Mouse (Mus musculus): ENCODE results near the gene Slc22a18. TPM values are rescaled to one million over a fixed set of nuclear protein-coding genes. Genes with fewer than 3 reads are reported as not detected.

Slc22a18 gene
- total and polyA plus RNA-seq, 3 experiments, result 5.8 to 19.8 TPM; not detected in 1

DNA sequence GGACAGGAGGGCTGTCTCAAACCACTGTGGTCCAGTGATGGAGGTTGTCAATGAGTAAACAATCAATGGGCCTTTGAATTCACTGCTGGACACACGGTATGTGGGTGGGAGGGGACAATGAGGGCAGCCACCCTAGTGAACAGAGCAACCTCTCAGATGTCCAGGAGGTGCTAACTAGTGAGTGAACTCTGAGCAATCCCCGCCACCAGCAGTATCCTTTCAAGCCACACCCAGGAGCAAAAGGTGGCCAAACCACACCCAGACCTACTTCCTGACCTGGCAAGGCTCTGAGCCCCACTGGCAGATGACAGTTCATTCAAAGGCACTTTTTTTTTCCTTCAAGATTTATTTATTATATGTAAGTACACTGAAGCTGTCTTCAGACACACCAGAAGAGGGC, 27.4 kb downstream of the Slc22a18 start:
- Histone ChIP-seq H3K79me2 (ENCODE audit: control insufficient read depth, insufficient read depth, low read length, poor library complexity) (peaks cover 10% of the 10 kb centered on the region), H3K27me3 (ENCODE audit: control insufficient read depth in 1 of 2, insufficient read depth in 2 of 2, low read length in 2 of 2) (no peaks in the 10 kb centered on the region), H3K4me3 (ENCODE audit: control insufficient read depth in 1 of 2, insufficient read depth in 1 of 2, low read depth in 2 of 2, low read length in 2 of 2) (peak overlapping the region; percentile 78 to 91; a peak in 3 of 4 replicates), H3K9ac (ENCODE audit: control insufficient read depth, low read depth, low read length, poor library complexity, severe bottlenecking) (peak overlapping the region; percentile 85), H3K4me1 (ENCODE audit: control insufficient read depth in 1 of 2, insufficient read depth in 2 of 2, low read length in 2 of 2) (peaks cover 12 to 28% of the 10 kb centered on the region in 2 experiments), H3K9me3 (replicated peaks; ENCODE audit: insufficient read depth, low read length) (no peaks in the 10 kb centered on the region), H3K36me3 (ENCODE audit: control insufficient read depth in 1 of 2, insufficient read depth in 2 of 2, low read length in 2 of 2) (peaks cover 0 to 16% of the 10 kb centered on the region in 2 experiments; a peak in 2 of 4 replicates), H3K27ac (ENCODE audit: control insufficient read depth, low read depth, low read length) (peak overlapping the region; percentile 84; the same call in 1 of the 2 replicates)
- DNase-seq (ENCODE audit: low read depth, low spot score), result peak; percentile 81
- TF ChIP-seq MAX (IDR thresholded peaks at IDR 0.05; ENCODE audit: low read length) (no peak), TAL1 (IDR thresholded peaks at IDR 0.05; ENCODE audit: low read length) (no peak), E2F4 (IDR thresholded peaks at IDR 0.05; ENCODE audit: borderline replicate concordance, low read depth, low read length) (no peak), RCOR1 (IDR thresholded peaks at IDR 0.05; ENCODE audit: low read depth, low read length) (no peak), BHLHE40 (IDR thresholded peaks at IDR 0.05; ENCODE audit: borderline replicate concordance, low read depth, low read length) (no peak), POLR2AphosphoS2 (IDR thresholded peaks at IDR 0.05; ENCODE audit: low read length) (peak; percentile 56; the same call in 1 of the 2 replicates), USF1 (IDR thresholded peaks at IDR 0.05; ENCODE audit: low read depth, low read length) (no peak), POLR2A (IDR thresholded peaks at IDR 0.05; ENCODE audit: control insufficient read depth in 1 of 2, insufficient read depth in 1 of 2, low read depth in 1 of 2, low read length in 2 of 2, poor library complexity in 1 of 2) (peak in 1 of 2 experiments; percentile 41; a peak in 1 of 4 replicates), TBP (IDR thresholded peaks at IDR 0.05; ENCODE audit: low read depth, low read length) (no peak), HCFC1 (IDR thresholded peaks at IDR 0.05; ENCODE audit: low read depth, low read length) (no peak), MXI1 (IDR thresholded peaks at IDR 0.05; ENCODE audit: low read depth, low read length) (no peak), JUND (IDR thresholded peaks at IDR 0.05; ENCODE audit: low read depth, low read length) (no peak), POLR2AphosphoS5 (IDR thresholded peaks at IDR 0.05; ENCODE audit: borderline replicate concordance, low read depth, low read length) (no peak), UBTF (IDR thresholded peaks at IDR 0.05; ENCODE audit: borderline replicate concordance, insufficient read depth, low read depth, low read length) (no peak), EP300 (IDR thresholded peaks at IDR 0.05; ENCODE audit: low read depth in 1 of 2, low read length in 2 of 2) (peak in 1 of 2 experiments; percentile 27; a peak in 1 of 4 replicates), MAZ (IDR thresholded peaks at IDR 0.05; ENCODE audit: low read depth, low read length) (no peak), MEF2A (IDR thresholded peaks at IDR 0.05; ENCODE audit: extremely low read depth, insufficient replicate concordance, low read depth, low read length, poor library complexity, severe bottlenecking) (no peak), CTCF (IDR thresholded peaks at IDR 0.05 in 2 of 3, conservative IDR thresholded peaks at IDR 0.05 in 1 of 3; ENCODE audit: control insufficient read depth in 1 of 3, insufficient read depth in 1 of 3, low read depth in 2 of 3, low read length in 3 of 3, poor library complexity in 1 of 3, severe bottlenecking in 1 of 3) (no peak), GABPA (IDR thresholded peaks at IDR 0.05; ENCODE audit: low read depth, low read length) (no peak), NRF1 (IDR thresholded peaks at IDR 0.05; ENCODE audit: insufficient read depth, low read depth, low read length, poor library complexity, severe bottlenecking) (no peak), RAD21 (IDR thresholded peaks at IDR 0.05; ENCODE audit: low read depth, low read length) (no peak), GATA1 (IDR thresholded peaks at IDR 0.05; ENCODE audit: low read depth, low read length) (no peak), SMC3 (IDR thresholded peaks at IDR 0.05; ENCODE audit: low read depth, low read length) (no peak), CHD1 (IDR thresholded peaks at IDR 0.05; ENCODE audit: low read depth, low read length) (no peak), MAFK (IDR thresholded peaks at IDR 0.05; ENCODE audit: borderline replicate concordance, low read depth, low read length) (no peak), SIN3A (IDR thresholded peaks at IDR 0.05; ENCODE audit: low read length) (no peak), MYB (IDR thresholded peaks at IDR 0.05; ENCODE audit: low read depth, low read length) (no peak), ZKSCAN1 (IDR thresholded peaks at IDR 0.05; ENCODE audit: low read depth, low read length) (no peak), ELF1 (IDR thresholded peaks at IDR 0.05; ENCODE audit: low read depth, low read length) (peak; percentile 34; the same call in 1 of the 2 replicates), ZNF384 (IDR thresholded peaks at IDR 0.05; ENCODE audit: low read depth, low read length) (peak; percentile 86), USF2 (IDR thresholded peaks at IDR 0.05; ENCODE audit: borderline replicate concordance in 1 of 2, insufficient read depth in 1 of 2, low read depth in 1 of 2, low read length in 2 of 2) (no peak), ZMIZ1 (IDR thresholded peaks at IDR 0.05; ENCODE audit: low read depth, low read length) (no peak), ETS1 (IDR thresholded peaks at IDR 0.05; ENCODE audit: low read depth, low read length) (0 out of 2 replicates have a peak, but pooled peaks have one; percentile 42), TCF12 (IDR thresholded peaks at IDR 0.05; ENCODE audit: low read depth, low read length) (no peak), ZC3H11A (IDR thresholded peaks at IDR 0.05; ENCODE audit: low read depth, low read length) (no peak), NELFE (IDR thresholded peaks at IDR 0.05; ENCODE audit: low read depth, low read length) (peak; percentile 45), MYC (IDR thresholded peaks at IDR 0.05; ENCODE audit: low read depth, low read length) (no peak), CHD2 (IDR thresholded peaks at IDR 0.05; ENCODE audit: low read length) (no peak; the same call in 1 of the 2 replicates)
